Mouse (Mus musculus) layer of hippocampus, postnatal 36 days (tissue): ENCODE data around the gene Nfyb. TPM values are rescaled to one million over a fixed set of nuclear protein-coding genes. Genes with fewer than 3 reads are reported as not detected.
A peak's percentile ranks its signal among the peaks of the same experiment; 100 is the strongest.

Experiments
- DNase-seq, 2 experiments: peaks; one replicate each; pipeline ENCODE4 v3.0.0; 2022
- total RNA-seq, 2 experiments: library from RNA; stranded (reverse); gene quantifications; 2 replicates each; pipeline ENCODE4 v1.2.3; 2021

Nfyb gene
- total RNA-seq, 2 experiments from 2014 or later, result 64.4 to 66.8 TPM

GRCm38 (mm10) chr10:82778791-82779549, 15.0 kb upstream of the Nfyb start:
- no peak for DNase-seq

GRCm38 (mm10) chr10:82777886-82778285, 13.9 kb upstream of the Nfyb start:
- DNase-seq, result no peak

- DNase-seq, result no peak
These were observed 13.1 kb upstream of the Nfyb start for GRCm38 (mm10) chr10:82777075-82777474.

GRCm38 (mm10) chr10:82774841-82775240, 10.9 kb upstream of the Nfyb start:
- no peak for DNase-seq

GRCm38 (mm10) chr10:82771595-82772170, 7.7 kb upstream of the Nfyb start:
- no peak for DNase-seq

- DNase-seq, result no peak
These were observed 6.8 kb upstream of the Nfyb start for GRCm38 (mm10) chr10:82770713-82771112.

GRCm38 (mm10) chr10:82768901-82769300, 5.0 kb upstream of the Nfyb start:
- DNase-seq, result no peak

GRCm38 (mm10) chr10:82762756-82763681, 925 bp downstream of the Nfyb start:
- DNase-seq, result peak; percentile 23 to 28

- DNase-seq, result peak; percentile 50 to 72
These were observed 2.7 kb downstream of the Nfyb start for GRCm38 (mm10) chr10:82761037-82761811.

- no peak for DNase-seq
These were observed 4.2 kb downstream of the Nfyb start for GRCm38 (mm10) chr10:82759706-82760105.

GRCm38 (mm10) chr10:82758878-82759277, 5.1 kb downstream of the Nfyb start:
- DNase-seq, result no peak

GRCm38 (mm10) chr10:82758368-82758767, 5.6 kb downstream of the Nfyb start:
- no peak for DNase-seq

- DNase-seq, result no peak
These were observed 6.6 kb downstream of the Nfyb start for GRCm38 (mm10) chr10:82757341-82757740.

GRCm38 (mm10) chr10:82756466-82756865, 7.5 kb downstream of the Nfyb start:
- no peak for DNase-seq

GRCm38 (mm10) chr10:82755213-82755890, 8.6 kb downstream of the Nfyb start:
- no peak for DNase-seq

GRCm38 (mm10) chr10:82754642-82755041, 9.3 kb downstream of the Nfyb start:
- DNase-seq, result no peak

- no peak for DNase-seq
These were observed 11.0 kb downstream of the Nfyb start for GRCm38 (mm10) chr10:82752921-82753320.

- DNase-seq, result no peak
These were observed 13.2 kb downstream of the Nfyb start for GRCm38 (mm10) chr10:82750778-82751177.

- no peak for DNase-seq
These were observed 16.7 kb downstream of the Nfyb start for GRCm38 (mm10) chr10:82746988-82747850.

- DNase-seq, result no peak
These were observed 18.6 kb downstream of the Nfyb start for GRCm38 (mm10) chr10:82745301-82745700.

GRCm38 (mm10) chr10:82744296-82744695, 19.6 kb downstream of the Nfyb start:
- DNase-seq, result no peak
